Mouse (Mus musculus): Measurements from ENCODE around the gene Smad3. TPM values are rescaled to one million over a fixed set of nuclear protein-coding genes. Genes with fewer than 3 reads are reported as not detected.

Gene Smad3
- polyA plus RNA-seq, 1 experiment from 2014 or later = 7.7 TPM

DNA sequence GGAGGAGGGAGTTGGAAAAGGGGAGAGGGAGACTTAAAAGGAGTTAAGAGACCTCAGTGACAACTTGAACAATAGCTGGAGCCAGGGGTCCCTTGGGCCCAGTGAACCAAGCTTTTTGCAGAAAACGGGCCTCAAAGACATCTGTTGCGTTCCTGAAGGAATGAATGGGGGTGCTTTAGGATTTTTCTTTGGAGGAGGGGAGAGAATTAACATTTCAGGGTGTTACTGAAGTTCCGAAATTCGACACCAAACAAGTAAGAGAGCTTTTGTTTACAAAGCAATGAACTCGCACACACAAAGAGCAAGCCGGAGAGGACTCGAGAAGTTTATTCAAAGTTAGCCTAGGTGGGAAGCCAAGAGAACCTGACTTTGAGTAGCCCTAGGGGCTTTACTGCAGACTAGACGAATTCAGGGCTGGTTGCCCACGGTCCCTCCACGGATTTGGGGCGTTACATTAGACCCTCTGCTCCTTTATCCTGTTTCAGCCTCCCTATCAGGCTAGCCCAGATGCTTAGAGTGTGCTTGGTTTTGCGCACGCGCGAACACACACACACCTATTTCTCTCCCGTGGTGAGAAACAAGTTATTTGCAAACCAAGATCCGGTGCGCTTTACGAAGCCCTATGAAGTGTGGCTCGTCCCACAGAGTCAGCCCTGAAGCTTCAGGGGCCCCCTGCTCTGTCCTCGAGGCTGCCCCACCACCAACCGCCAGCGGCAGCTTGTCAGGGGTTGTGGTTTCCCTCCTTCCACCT, 1.0 kb upstream of the Smad3 start:
- H3K36me3 ChIP-seq (ENCODE audit: control insufficient read depth, insufficient read depth, low read length) = no peaks in the 10 kb centered on the region
- peak overlapping the region; percentile 60 for H3K4me3 ChIP-seq (ENCODE audit: low read length)
- ATAC-seq = no peak
- peak overlapping the region; percentile 72 for H3K9ac ChIP-seq (ENCODE audit: low read depth, low read length)
- no peaks in the 10 kb centered on the region; the same call in 1 of the 2 replicates for H3K27me3 ChIP-seq (replicated peaks; ENCODE audit: control insufficient read depth, insufficient read depth, low read length)
- H3K4me2 ChIP-seq (ENCODE audit: low read length) = peak overlapping the region; percentile 99
- H3K9me3 ChIP-seq (ENCODE audit: control insufficient read depth, low read length) = peaks cover 3% of the 10 kb centered on the region; the same call in 1 of the 2 replicates
- H3K27ac ChIP-seq (ENCODE audit: low read depth, low read length) = peak overlapping the region; percentile 80
- peaks cover 34% of the 10 kb centered on the region for H3K4me1 ChIP-seq (ENCODE audit: control insufficient read depth, insufficient read depth, low read depth, low read length)
- 1% methylated on average over 23 of the region's 23 CpGs for WGBS

DNA sequence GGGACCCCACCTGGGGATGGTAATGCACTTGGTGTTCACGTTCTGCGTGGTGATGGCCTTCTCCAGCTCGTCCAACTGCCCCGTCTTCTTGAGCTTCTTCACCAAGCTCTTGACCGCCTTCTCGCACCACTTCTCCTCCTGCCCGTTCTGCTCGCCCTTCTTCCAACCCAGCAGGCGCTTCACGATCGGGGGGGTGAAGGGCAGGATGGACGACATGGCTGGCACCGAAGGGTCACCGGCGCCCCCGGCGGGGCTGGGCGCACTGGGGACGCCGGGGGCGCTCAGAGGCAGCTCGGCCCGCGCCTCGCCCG, 377 bp downstream of the Smad3 start:
- Histone ChIP-seq H3K27me3 (replicated peaks; ENCODE audit: control insufficient read depth, insufficient read depth, low read length) (no peaks in the 10 kb centered on the region; the same call in 1 of the 2 replicates), H3K9ac (ENCODE audit: low read depth, low read length) (peak overlapping the region; percentile 72), H3K9me3 (ENCODE audit: control insufficient read depth, low read length) (peaks cover 3% of the 10 kb centered on the region; the same call in 1 of the 2 replicates), H3K36me3 (ENCODE audit: control insufficient read depth, insufficient read depth, low read length) (no peaks in the 10 kb centered on the region), H3K4me3 (ENCODE audit: low read length) (peak overlapping the region; percentile 60), H3K4me2 (ENCODE audit: low read length) (peak overlapping the region; percentile 99), H3K4me1 (ENCODE audit: control insufficient read depth, insufficient read depth, low read depth, low read length) (peaks cover 36% of the 10 kb centered on the region), H3K27ac (ENCODE audit: low read depth, low read length) (peak overlapping the region; percentile 80)
- WGBS = under 1% methylated on average over 26 of the region's 26 CpGs
- no peak for ATAC-seq

DNA sequence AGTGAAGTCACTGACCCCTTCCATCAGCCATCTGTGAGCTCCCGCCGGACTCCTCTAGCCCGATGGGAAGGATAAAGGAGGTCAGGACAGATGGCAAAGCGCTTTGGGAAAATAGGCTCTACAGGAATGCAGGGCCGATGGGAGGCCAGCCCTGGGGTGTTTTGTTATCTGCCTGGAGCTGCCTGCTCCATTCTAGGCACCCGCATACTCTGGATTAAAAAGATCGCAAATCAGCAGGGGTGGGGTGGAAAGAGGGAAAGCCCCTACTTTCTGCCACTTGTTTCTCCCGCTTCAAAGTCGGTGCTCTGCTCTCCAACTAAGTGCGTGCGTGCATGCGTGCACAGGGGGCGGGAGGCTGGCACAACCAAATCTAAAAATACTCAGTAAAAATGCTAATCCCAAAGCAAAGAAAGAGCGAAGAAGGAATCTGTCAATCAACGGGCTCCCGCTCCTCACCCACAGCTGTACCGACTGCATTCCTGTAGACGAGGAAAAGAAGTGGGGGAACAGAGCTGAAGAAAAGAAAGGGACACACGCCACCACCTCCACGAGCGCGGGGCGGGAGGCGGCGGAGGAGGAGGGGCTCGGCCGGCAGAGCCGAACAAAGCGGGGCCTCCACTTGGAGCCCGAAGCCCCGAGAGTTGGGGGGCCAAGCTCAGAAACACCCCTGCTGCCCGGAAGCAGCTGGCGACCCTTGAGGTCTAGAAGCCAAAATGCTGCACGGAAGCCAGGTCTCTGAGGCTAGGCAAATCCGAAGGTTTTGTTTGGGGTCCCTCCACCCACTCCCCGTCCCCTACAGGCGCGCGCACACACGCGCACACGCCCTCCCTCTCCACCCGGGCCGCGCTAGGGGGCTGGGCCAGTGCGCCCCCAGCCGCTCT, 973 bp downstream of the Smad3 start:
- Histone ChIP-seq H3K36me3 (ENCODE audit: control insufficient read depth, insufficient read depth, low read length) (no peaks in the 10 kb centered on the region), H3K4me1 (ENCODE audit: control insufficient read depth, insufficient read depth, low read depth, low read length) (peaks cover 36% of the 10 kb centered on the region), H3K9me3 (ENCODE audit: control insufficient read depth, low read length) (peaks cover 3% of the 10 kb centered on the region; the same call in 1 of the 2 replicates), H3K27me3 (replicated peaks; ENCODE audit: control insufficient read depth, insufficient read depth, low read length) (no peaks in the 10 kb centered on the region; the same call in 1 of the 2 replicates), H3K4me3 (ENCODE audit: low read length) (peak overlapping the region; percentile 60), H3K27ac (ENCODE audit: low read depth, low read length) (peak overlapping the region; percentile 80), H3K4me2 (ENCODE audit: low read length) (peak overlapping the region; percentile 99), H3K9ac (ENCODE audit: low read depth, low read length) (peak overlapping the region; percentile 72)
- under 1% methylated on average over 47 of the region's 47 CpGs for WGBS
- no peak for ATAC-seq

DNA sequence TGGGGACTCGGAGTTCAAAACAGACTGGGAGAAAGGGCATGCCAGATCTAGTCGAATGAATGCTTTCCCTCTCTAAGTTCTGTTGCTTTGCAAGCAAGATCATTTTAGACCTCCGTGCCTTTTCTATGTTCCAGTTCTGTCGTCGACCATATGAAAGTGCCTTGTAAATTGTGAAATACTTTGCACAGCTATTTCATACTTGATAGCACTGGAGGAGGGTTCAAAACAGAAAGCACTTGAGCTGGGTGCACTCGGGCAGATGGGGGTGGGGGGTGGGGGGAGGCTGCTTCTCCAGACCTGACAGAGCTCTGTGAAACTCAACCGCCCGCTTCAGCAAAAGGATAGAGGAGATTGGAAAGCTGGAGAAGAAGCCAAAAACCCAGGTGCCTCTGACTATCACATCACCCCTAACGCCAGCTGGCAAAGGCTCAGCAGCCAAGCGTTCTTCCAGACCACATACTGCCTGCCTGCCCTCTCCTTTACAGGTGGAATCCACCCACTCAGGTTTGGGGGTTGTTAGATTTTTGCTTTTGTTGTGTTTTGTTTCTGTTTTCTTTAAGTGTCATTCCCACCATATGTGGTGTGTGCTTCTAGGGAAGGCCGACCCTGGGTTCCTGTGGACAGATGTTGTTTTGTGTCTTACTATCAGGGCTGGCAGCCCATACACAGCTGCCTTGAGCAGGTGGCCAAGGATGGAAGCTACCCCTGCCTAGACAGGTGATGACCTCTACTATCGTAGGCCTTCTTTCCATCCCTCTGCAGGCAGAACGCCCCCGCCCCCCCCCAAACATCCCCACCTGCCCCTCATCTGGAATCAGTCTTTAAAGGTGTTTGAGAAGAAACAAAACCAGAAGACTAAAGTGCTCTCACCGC, 1.9 kb downstream of the Smad3 start:
- no peaks in the 10 kb centered on the region for H3K36me3 ChIP-seq (ENCODE audit: control insufficient read depth, insufficient read depth, low read length)
- no peaks in the 10 kb centered on the region; the same call in 1 of the 2 replicates for H3K27me3 ChIP-seq (replicated peaks; ENCODE audit: control insufficient read depth, insufficient read depth, low read length)
- no peak for ATAC-seq
- peak overlapping the region; percentile 99 for H3K4me2 ChIP-seq (ENCODE audit: low read length)
- H3K4me1 ChIP-seq (ENCODE audit: control insufficient read depth, insufficient read depth, low read depth, low read length) = peaks cover 36% of the 10 kb centered on the region
- no peaks in the 10 kb centered on the region for H3K9me3 ChIP-seq (ENCODE audit: control insufficient read depth, low read length)
- peak overlapping the region; percentile 72 for H3K9ac ChIP-seq (ENCODE audit: low read depth, low read length)
- H3K27ac ChIP-seq (ENCODE audit: low read depth, low read length) = no peak overlapping the region; the same call in 1 of the 2 replicates
- whole genome bisulfite sequencing = 18% methylated on average over 15 of the region's 15 CpGs
- H3K4me3 ChIP-seq (ENCODE audit: low read length) = peak overlapping the region; percentile 60

DNA sequence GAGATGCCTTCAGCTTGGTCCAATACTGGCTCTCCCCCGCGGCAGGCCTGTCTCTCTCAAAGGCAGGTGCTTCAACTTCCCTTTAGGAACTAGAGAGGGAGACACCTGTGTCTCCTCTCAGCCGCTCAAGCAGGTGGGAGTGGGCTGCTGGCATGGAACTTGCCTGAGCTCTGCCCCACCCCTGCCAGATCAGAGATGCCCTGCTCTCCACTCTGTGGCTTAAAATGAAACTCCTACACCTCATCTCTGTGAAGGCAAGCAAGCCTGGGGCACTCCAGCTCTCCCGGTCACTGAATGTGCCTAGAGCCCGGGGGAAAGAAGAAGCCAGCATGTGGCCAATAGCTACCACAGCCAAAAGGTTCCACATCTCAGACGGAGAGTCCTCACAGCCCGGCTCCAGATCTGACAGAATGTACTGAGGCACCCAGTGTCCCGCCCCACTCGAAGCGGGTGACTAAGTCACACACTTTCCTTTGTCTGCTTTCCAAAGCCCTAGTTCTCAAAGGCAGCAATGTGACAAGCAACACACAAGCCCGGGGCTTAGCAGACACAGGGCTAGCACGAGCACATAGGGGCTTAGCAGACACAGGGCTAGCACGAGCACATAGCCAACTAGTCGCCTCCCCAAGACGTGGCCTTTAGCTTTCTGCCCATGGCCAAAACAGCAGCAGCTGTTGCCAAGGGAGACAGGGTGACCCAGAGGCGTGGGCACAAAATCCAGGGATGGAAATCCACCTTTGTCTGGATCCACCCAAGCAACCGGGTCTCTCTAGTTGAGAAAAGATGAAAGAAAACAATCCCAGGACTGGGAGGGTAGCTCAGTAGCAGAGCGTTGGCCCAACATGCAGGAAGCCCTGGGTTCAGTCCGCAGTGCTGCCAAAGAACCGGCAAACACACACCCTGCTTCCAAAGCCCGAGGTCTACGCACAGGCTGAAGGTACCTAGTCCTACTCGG, 3.0 kb downstream of the Smad3 start:
- ATAC-seq = no peak
- peak overlapping the region; percentile 33 for H3K9ac ChIP-seq (ENCODE audit: low read depth, low read length)
- H3K9me3 ChIP-seq (ENCODE audit: control insufficient read depth, low read length) = no peaks in the 10 kb centered on the region
- no peaks in the 10 kb centered on the region for H3K36me3 ChIP-seq (ENCODE audit: control insufficient read depth, insufficient read depth, low read length)
- H3K4me2 ChIP-seq (ENCODE audit: low read length) = peak overlapping the region; percentile 99
- no peaks in the 10 kb centered on the region; the same call in 1 of the 2 replicates for H3K27me3 ChIP-seq (replicated peaks; ENCODE audit: control insufficient read depth, insufficient read depth, low read length)
- WGBS = 26% methylated on average over 23 of the region's 23 CpGs
- no peak overlapping the region for H3K27ac ChIP-seq (ENCODE audit: low read depth, low read length)
- H3K4me1 ChIP-seq (ENCODE audit: control insufficient read depth, insufficient read depth, low read depth, low read length) = peaks cover 44% of the 10 kb centered on the region
- peak overlapping the region; percentile 60 for H3K4me3 ChIP-seq (ENCODE audit: low read length)

DNA sequence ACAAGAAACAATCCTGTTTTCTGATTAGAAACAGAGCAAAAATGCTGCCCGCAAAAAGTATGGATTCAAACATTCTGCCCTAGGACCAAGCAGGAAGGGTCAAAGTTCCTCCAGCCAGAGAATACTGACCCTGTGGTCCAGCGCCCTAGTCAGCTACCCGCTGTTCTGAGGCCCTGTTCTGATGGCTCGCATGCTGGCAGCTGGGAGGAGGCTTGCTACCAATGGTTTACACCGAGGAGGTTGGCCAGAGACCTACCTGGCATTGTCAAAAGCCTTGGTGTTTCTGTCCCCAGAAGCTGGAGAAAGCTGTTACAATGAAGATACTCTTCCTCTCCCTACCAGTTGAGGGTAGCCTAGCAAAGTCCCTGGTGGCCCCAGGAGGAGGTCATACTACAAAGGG, 3.8 kb downstream of the Smad3 start:
- Histone ChIP-seq H3K4me1 (ENCODE audit: control insufficient read depth, insufficient read depth, low read depth, low read length) (peaks cover 49% of the 10 kb centered on the region), H3K4me3 (ENCODE audit: low read length) (no peak overlapping the region), H3K4me2 (ENCODE audit: low read length) (peak overlapping the region; percentile 99; the same call in 1 of the 2 replicates), H3K27ac (ENCODE audit: low read depth, low read length) (no peak overlapping the region), H3K36me3 (ENCODE audit: control insufficient read depth, insufficient read depth, low read length) (no peaks in the 10 kb centered on the region), H3K9me3 (ENCODE audit: control insufficient read depth, low read length) (no peaks in the 10 kb centered on the region), H3K27me3 (replicated peaks; ENCODE audit: control insufficient read depth, insufficient read depth, low read length) (no peaks in the 10 kb centered on the region; the same call in 1 of the 2 replicates), H3K9ac (ENCODE audit: low read depth, low read length) (no peak overlapping the region)
- WGBS = 60% methylated on average over 5 of the region's 5 CpGs
- ATAC-seq = no peak

DNA sequence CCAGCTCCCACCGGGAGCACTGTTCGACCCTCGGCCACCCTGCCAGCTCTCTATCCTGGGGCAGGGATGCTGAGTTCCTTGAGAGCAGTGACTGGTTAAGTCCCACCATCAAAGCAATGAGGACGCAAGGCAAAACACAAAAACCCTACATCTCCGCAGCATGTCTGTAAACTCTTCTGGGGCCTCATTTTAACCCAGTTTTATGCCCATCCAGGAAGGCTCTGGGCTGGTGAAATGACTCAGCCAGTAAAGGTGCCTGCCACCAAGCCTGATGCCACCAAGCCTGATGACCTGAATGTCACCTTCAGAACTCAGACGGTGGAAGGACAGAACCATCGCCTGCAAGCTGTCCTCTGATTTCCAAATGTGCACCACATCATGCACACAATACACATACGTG, 4.4 kb downstream of the Smad3 start:
- Histone ChIP-seq H3K27me3 (replicated peaks; ENCODE audit: control insufficient read depth, insufficient read depth, low read length) (no peaks in the 10 kb centered on the region; the same call in 1 of the 2 replicates), H3K4me3 (ENCODE audit: low read length) (no peak overlapping the region), H3K9ac (ENCODE audit: low read depth, low read length) (0 out of 2 replicates have a peak overlapping the region, but pooled peaks have one; percentile 22), H3K36me3 (ENCODE audit: control insufficient read depth, insufficient read depth, low read length) (no peaks in the 10 kb centered on the region), H3K9me3 (ENCODE audit: control insufficient read depth, low read length) (no peaks in the 10 kb centered on the region), H3K4me2 (ENCODE audit: low read length) (no peak overlapping the region), H3K27ac (ENCODE audit: low read depth, low read length) (no peak overlapping the region), H3K4me1 (ENCODE audit: control insufficient read depth, insufficient read depth, low read depth, low read length) (peaks cover 46% of the 10 kb centered on the region)
- no peak for ATAC-seq
- 80% methylated on average over 8 of the region's 8 CpGs for WGBS

DNA sequence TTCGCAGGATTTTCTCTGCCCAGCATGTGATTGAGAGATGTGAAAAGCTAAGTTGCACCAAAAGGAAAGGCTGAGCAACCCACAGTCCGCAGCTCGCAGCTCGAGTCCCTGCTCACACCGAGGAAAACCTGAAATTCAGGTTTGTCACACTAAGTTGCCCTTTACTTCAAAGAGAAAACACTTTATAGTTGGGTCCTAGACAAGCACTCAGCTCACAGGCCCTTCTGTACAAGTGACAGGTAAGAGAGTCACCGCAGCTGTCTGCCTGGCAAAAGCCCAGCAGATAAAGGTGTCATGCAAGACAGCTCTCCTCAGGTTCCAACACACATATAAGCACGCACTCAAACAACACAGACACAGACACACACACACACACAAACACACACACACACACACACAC, 5.2 kb downstream of the Smad3 start:
- Histone ChIP-seq H3K4me3 (ENCODE audit: low read length) (no peak overlapping the region), H3K9me3 (ENCODE audit: control insufficient read depth, low read length) (no peaks in the 10 kb centered on the region), H3K36me3 (ENCODE audit: control insufficient read depth, insufficient read depth, low read length) (no peaks in the 10 kb centered on the region), H3K27me3 (replicated peaks; ENCODE audit: control insufficient read depth, insufficient read depth, low read length) (no peaks in the 10 kb centered on the region), H3K4me2 (ENCODE audit: low read length) (no peak overlapping the region), H3K9ac (ENCODE audit: low read depth, low read length) (no peak overlapping the region), H3K4me1 (ENCODE audit: control insufficient read depth, insufficient read depth, low read depth, low read length) (peaks cover 48% of the 10 kb centered on the region), H3K27ac (ENCODE audit: low read depth, low read length) (no peak overlapping the region)
- no peak for ATAC-seq
- WGBS = 76% methylated on average over 7 of the region's 7 CpGs

Data from hindbrain, embryonic 16.5 days (tissue).